Mouse (Mus musculus) G1E (cell line): ENCODE measurements around the gene Dmp1.

Experiments
- CTCF ChIP-seq: IDR thresholded peaks from 2 replicates; pipeline ENCODE4 v1.5.1; 2012; ENCODE audit warnings: low read depth, low read length, inconsistent platforms, mixed read lengths
- GATA1 ChIP-seq: IDR thresholded peaks from 2 replicates; pipeline ENCODE4 v1.6.1; 2012; ENCODE audit warnings: borderline replicate concordance, low read length, inconsistent platforms, mixed read lengths
- POLR2AphosphoS5 ChIP-seq: IDR thresholded peaks from 2 replicates; pipeline ENCODE4 v1.6.1; 2012; ENCODE audit warnings: low read depth, low read length, inconsistent platforms; ENCODE audit not compliant: insufficient replicate concordance
- TAL1 ChIP-seq: conservative IDR thresholded peaks from 2 replicates; pipeline ENCODE4 v1.6.1; 2012; ENCODE audit warnings: low read depth, low read length, inconsistent platforms, mixed read lengths

- TF ChIP-seq CTCF (no peak), GATA1 (no peak), POLR2AphosphoS5 (no peak), TAL1 (no peak)
Observed at GRCm38 (mm10) chr5:104256585-104256984, 54.2 kb downstream of the Dmp1 start.
